Mouse (Mus musculus): Measurements from ENCODE around the gene Kptn. TPM values are rescaled to one million over a fixed set of nuclear protein-coding genes. Genes with fewer than 3 reads are reported as not detected.

Gene Kptn
- polyA plus RNA-seq, 1 experiment from 2014 or later, result 41.2 TPM

DNA sequence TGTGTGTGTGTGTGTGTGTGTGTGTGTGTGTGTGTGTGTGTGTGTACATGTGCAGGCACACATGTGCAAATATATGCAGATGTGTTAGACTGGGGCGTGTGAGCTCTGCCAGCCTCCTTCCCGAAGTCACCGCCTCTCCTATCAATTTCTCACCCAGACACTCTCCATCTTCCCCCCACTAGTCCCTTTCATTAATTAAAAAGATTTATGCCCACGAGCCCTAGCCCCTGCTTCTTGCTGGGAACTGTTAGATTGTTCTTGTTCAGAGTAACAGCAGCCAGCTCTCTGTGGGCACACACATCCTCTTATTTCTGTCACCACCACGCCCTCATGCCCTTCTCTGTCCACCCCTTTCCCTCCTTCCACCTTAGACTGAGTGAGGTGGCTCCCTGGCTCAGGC lies 53.5 kb downstream of the Kptn start:
- H3K4me3 ChIP-seq (replicated peaks), result no peak overlapping the region
- peaks cover 51% of the 10 kb centered on the region for H3K4me1 ChIP-seq (replicated peaks)
- no peaks in the 10 kb centered on the region for H3K9me3 ChIP-seq
- 54% methylated on average over 5 of the region's 5 CpGs for WGBS
- peaks cover 11% of the 10 kb centered on the region for H3K36me3 ChIP-seq
- H3K4me2 ChIP-seq (replicated peaks), result peak overlapping the region; percentile 84; the same call in 1 of the 2 replicates
- ATAC-seq, result no peak
- peak overlapping the region; percentile 72; the same call in 1 of the 2 replicates for H3K27ac ChIP-seq
- no peaks in the 10 kb centered on the region for H3K27me3 ChIP-seq
- H3K9ac ChIP-seq (replicated peaks), result peak overlapping the region; percentile 91

DNA sequence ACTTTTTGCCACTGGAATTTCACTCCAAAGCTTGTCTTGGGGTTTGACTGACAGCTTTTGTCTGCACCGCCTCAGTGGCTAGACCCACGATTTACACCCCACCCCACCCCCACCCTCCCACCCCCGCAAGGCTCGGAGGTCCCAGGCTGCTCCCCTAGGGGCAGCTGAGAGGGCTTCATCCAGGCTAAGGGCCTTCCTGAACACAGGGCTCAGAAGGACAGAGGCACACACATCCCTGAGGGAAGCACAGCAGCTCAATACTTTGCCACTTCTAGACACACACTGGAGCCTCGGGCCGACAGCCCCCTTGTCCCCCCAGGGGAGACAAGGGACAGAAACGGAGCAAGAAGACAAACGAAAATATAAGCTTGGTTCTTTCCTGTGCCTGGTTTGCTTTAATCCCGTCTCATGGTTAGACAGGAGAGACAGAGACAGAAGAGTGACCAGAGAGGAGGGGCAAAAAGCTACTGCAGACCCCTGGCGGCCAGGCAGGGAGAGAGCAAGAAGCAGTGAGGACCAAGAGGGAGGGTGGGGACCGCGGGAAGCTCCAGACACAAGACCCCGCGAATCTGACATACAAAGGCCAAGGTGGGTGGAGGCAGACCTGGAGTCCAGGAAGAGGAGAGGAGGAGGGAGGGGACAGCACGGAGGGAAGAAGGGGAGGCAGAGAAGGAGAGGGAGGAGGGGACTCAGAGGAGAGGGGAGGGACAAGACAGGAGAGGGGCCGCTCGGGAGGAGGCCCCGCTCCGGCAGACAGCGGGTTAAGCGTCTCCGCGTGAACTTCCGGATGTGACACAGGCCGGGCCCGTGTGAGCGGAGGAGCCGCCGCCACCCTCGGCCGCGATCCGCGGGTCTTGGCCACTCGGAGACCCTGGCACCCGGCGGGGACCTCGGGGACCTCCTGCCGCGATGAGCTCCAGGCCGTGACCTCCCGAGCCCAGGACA lies 55.2 kb downstream of the Kptn start, which contains the start of gene Meis3:
TSS of gene Meis3 (plus strand) at position 494 of the 945 bp plus-strand sequence.
- WGBS, result under 1% methylated on average over 42 of the region's 42 CpGs
- H3K9ac ChIP-seq (replicated peaks), result peak within 1 kb of the TSS; percentile 91
- H3K27ac ChIP-seq, result peak within 1 kb of the TSS; percentile 89
- no peaks in the 10 kb centered on the region for H3K9me3 ChIP-seq
- peaks cover 28% of the 10 kb centered on the region for H3K36me3 ChIP-seq
- H3K4me2 ChIP-seq (replicated peaks), result peak within 1 kb of the TSS; percentile 84
- H3K4me1 ChIP-seq (replicated peaks), result peaks cover 51% of the 10 kb centered on the region
- peak within 1 kb of the TSS; percentile 88 for H3K4me3 ChIP-seq (replicated peaks)
- no peaks in the 10 kb centered on the region for H3K27me3 ChIP-seq
- ATAC-seq, result peak; percentile 92

DNA sequence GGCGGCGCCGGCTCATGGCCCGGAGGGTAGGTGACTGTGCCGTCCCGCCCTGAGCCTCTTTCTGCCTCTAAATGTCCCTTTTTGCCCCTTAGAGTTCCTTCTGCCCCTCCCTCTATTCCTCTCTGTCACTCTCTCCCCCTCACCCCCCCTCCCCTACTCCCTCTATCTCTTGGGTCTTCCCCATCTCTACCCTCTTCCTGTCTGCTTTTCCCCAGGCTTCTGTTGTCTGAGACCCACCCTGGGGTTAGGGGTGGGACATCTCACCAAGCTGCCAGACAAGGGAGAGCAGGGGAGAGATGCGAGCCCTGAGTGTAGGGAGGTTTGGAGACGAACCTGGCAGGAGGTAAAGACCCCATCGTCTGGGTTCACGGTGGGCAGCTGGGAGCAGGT lies 55.8 kb downstream of the Kptn start:
- peaks cover 34% of the 10 kb centered on the region for H3K36me3 ChIP-seq
- ATAC-seq, result peak; percentile 46
- peaks cover 51% of the 10 kb centered on the region for H3K4me1 ChIP-seq (replicated peaks)
- H3K4me3 ChIP-seq (replicated peaks), result peak overlapping the region; percentile 88
- under 1% methylated on average over 10 of the region's 10 CpGs for WGBS
- H3K9me3 ChIP-seq, result no peaks in the 10 kb centered on the region
- peak overlapping the region; percentile 84 for H3K4me2 ChIP-seq (replicated peaks)
- peak overlapping the region; percentile 91 for H3K9ac ChIP-seq (replicated peaks)
- no peaks in the 10 kb centered on the region for H3K27me3 ChIP-seq
- H3K27ac ChIP-seq, result peak overlapping the region; percentile 89

Other genes with a start within 250 kb of the Kptn start
- 0.10 and 0.43 TPM in 2 replicates for gene Crx, start 239.9 kb upstream of the Kptn start, polyA plus RNA-seq (2015; fragmentation: Nextera tagmentation; extraction: Ambion mirVana)
- gene Crxos, start 237.3 kb upstream of the Kptn start, polyA plus RNA-seq (2015; fragmentation: Nextera tagmentation; extraction: Ambion mirVana), result 0.34 and 0.81 TPM in 2 replicates
- gene Selenow, start 197.5 kb upstream of the Kptn start, polyA plus RNA-seq (2015; fragmentation: Nextera tagmentation; extraction: Ambion mirVana), result 1,286 and 1,320 TPM in 2 replicates
- gene Nop53, start 173.8 kb upstream of the Kptn start, polyA plus RNA-seq (2015; fragmentation: Nextera tagmentation; extraction: Ambion mirVana), result 140 and 151 TPM in 2 replicates
- gene Ehd2, start 152.3 kb upstream of the Kptn start, polyA plus RNA-seq (2015; fragmentation: Nextera tagmentation; extraction: Ambion mirVana), result 3.3 and 4.7 TPM in 2 replicates
- 7.9 and 10.2 TPM in 2 replicates for gene Bicra, start 72.0 kb upstream of the Kptn start, polyA plus RNA-seq (2015; fragmentation: Nextera tagmentation; extraction: Ambion mirVana)
- not detected in 2 replicates for gene Zfp541, start 58.1 kb upstream of the Kptn start, polyA plus RNA-seq (2015; fragmentation: Nextera tagmentation; extraction: Ambion mirVana)
- 196 and 203 TPM in 2 replicates for gene Napa, start 21.4 kb upstream of the Kptn start, polyA plus RNA-seq (2015; fragmentation: Nextera tagmentation; extraction: Ambion mirVana)
- 0.66 and 1.1 TPM in 2 replicates for gene Slc8a2, start 9.9 kb downstream of the Kptn start, polyA plus RNA-seq (2015; fragmentation: Nextera tagmentation; extraction: Ambion mirVana)
- gene Meis3, start 55.2 kb downstream of the Kptn start, polyA plus RNA-seq (2015; fragmentation: Nextera tagmentation; extraction: Ambion mirVana), result 158 and 160 TPM in 2 replicates
- gene Dhx34, start 102.1 kb downstream of the Kptn start, polyA plus RNA-seq (2015; fragmentation: Nextera tagmentation; extraction: Ambion mirVana), result 15.6 and 16.8 TPM in 2 replicates
- 0.05 TPM in 1 of 2 replicates, not detected in the other for gene C5ar2, start 124.3 kb downstream of the Kptn start, polyA plus RNA-seq (2015; fragmentation: Nextera tagmentation; extraction: Ambion mirVana)
- gene C5ar1, start 139.6 kb downstream of the Kptn start, polyA plus RNA-seq (2015; fragmentation: Nextera tagmentation; extraction: Ambion mirVana), result 1.0 and 1.5 TPM in 2 replicates
- gene Inafm1, start 153.7 kb downstream of the Kptn start, polyA plus RNA-seq (2015; fragmentation: Nextera tagmentation; extraction: Ambion mirVana), result 22.3 and 27.3 TPM in 2 replicates
- 22.5 and 39.4 TPM in 2 replicates for gene Ccdc9, start 166.9 kb downstream of the Kptn start, polyA plus RNA-seq (2015; fragmentation: Nextera tagmentation; extraction: Ambion mirVana)
- 23.1 and 25.5 TPM in 2 replicates for gene Bbc3, start 188.5 kb downstream of the Kptn start, polyA plus RNA-seq (2015; fragmentation: Nextera tagmentation; extraction: Ambion mirVana)